Mouse (Mus musculus) heart, embryonic 14.5 days (tissue): ENCODE measurements around the gene Tysnd1. TPM values are rescaled to one million over a fixed set of nuclear protein-coding genes. Genes with fewer than 3 reads are reported as not detected.
A peak's percentile ranks its signal among the peaks of the same experiment; 100 is the strongest.

Source experiments
- ATAC-seq: fragments of 200-750 bp; cut with Nextera tagmentation; 2 replicates; pipeline ENCODE4 v1.8.0; 2017; ENCODE audit warnings: low read depth, moderate TSS enrichment; ENCODE audit not compliant: insufficient number of reproducible peaks, insufficient read depth, low FRiP score
- H3K27ac ChIP-seq, 2 experiments: fragments of 200-500 bp in 1 of 2; fragments of 300-500 bp in 1 of 2; sonication (generic) in 1 of 2; replicated peaks in 1 of 2; 2 replicates each; pipeline ENCODE4 v1.5.1; 2012 to 2014; ENCODE audit warnings: low read depth in 2 of 2, low read length in 2 of 2, control low read depth in 1 of 2, mild to moderate bottlenecking in 1 of 2, mixed read lengths in 1 of 2; ENCODE audit not compliant: control insufficient read depth in 1 of 2, insufficient read depth in 1 of 2
- H3K27me3 ChIP-seq: fragments of 300-500 bp; sonication (generic); 2 replicates; pipeline ENCODE4 v1.6.1; 2014; ENCODE audit warnings: mild to moderate bottlenecking, low read length, control low read depth; ENCODE audit not compliant: control insufficient read depth, insufficient read depth
- H3K36me3 ChIP-seq: fragments of 300-500 bp; sonication (generic); 2 replicates; pipeline ENCODE4 v1.6.1; 2014; ENCODE audit warnings: mild to moderate bottlenecking, control low read depth, low read length, mixed read lengths; ENCODE audit not compliant: control insufficient read depth, insufficient read depth
- H3K4me1 ChIP-seq, 2 experiments: fragments of 200-500 bp in 1 of 2; fragments of 300-500 bp in 1 of 2; sonication (generic) in 1 of 2; 2 replicates each; pipeline ENCODE4 v1.6.1; 2012 to 2014; ENCODE audit warnings: low read length in 2 of 2, control low read depth in 1 of 2, mixed read lengths in 1 of 2; ENCODE audit not compliant: control insufficient read depth in 2 of 2, insufficient read depth in 2 of 2
- H3K4me2 ChIP-seq: fragments of 300-500 bp; sonication (generic); 2 replicates; pipeline ENCODE4 v1.6.1; 2014; ENCODE audit warnings: mild to moderate bottlenecking, low read length
- H3K4me3 ChIP-seq, 2 experiments: fragments of 200-500 bp in 1 of 2; fragments of 300-500 bp in 1 of 2; sonication (generic) in 1 of 2; 2 replicates each; pipeline ENCODE4 v1.5.1; 2012 to 2014; ENCODE audit warnings: low read length in 2 of 2, mild to moderate bottlenecking in 2 of 2, control low read depth in 1 of 2, low read depth in 1 of 2, moderate library complexity in 1 of 2; ENCODE audit not compliant: control insufficient read depth in 1 of 2, insufficient read depth in 1 of 2
- H3K9ac ChIP-seq: fragments of 300-500 bp; sonication (generic); 2 replicates; pipeline ENCODE4 v1.6.1; 2014; ENCODE audit warnings: mild to moderate bottlenecking, low read length
- H3K9me3 ChIP-seq: fragments of 300-500 bp; sonication (generic); 2 replicates; pipeline ENCODE4 v1.6.1; 2016; ENCODE audit warnings: low read length, control low read depth; ENCODE audit not compliant: control insufficient read depth
- WGBS: fragments of 180-500 bp; shearing (Covaris S2); extraction: QIAGEN DNeasy Blood & Tissue Kit; methylation state at CpG from one replicate; pipeline ENCODE4 v1.1.7; 2014; 5-methylcytosine and 5-hydroxymethylcytosine counted together
- polyA plus RNA-seq: library from polyadenylated mRNA; unstranded; fragments of >200 nt; fragmentation: Nextera tagmentation; extraction: Ambion mirVana; gene quantifications from 2 replicates; pipeline ENCODE4 v1.2.1, GENCODE M21; 2014

The Tysnd1 gene
- polyA plus RNA-seq, 1 experiment from 2014 or later = 27.5 TPM

GRCm38 (mm10) chr10:61723271-61723670 is 28.0 kb downstream of the Tysnd1 start:
- no peak overlapping the region for H3K9ac ChIP-seq
- H3K27me3 ChIP-seq = no peaks in the 10 kb centered on the region
- no peaks in the 10 kb centered on the region for H3K9me3 ChIP-seq
- 31% methylated on average over 6 of the region's 6 CpGs for WGBS
- H3K4me2 ChIP-seq = no peak overlapping the region
- H3K27ac ChIP-seq = 0 out of 4 replicates have a peak overlapping the region, but pooled peaks of 1 of the 2 experiments have one; percentile 2
- H3K4me1 ChIP-seq = peaks cover 4 to 6% of the 10 kb centered on the region in 2 experiments; a peak in 3 of 4 replicates
- H3K36me3 ChIP-seq = peaks cover 20% of the 10 kb centered on the region
- H3K4me3 ChIP-seq = no peak overlapping the region
- ATAC-seq = 0 out of 2 replicates have a peak, but pooled peaks have one; percentile 15

GRCm38 (mm10) chr10:61729181-61729580 is 33.9 kb downstream of the Tysnd1 start:
- Histone ChIP-seq H3K36me3 (peaks cover 37% of the 10 kb centered on the region), H3K27ac (no peak overlapping the region), H3K4me3 (no peak overlapping the region), H3K27me3 (no peaks in the 10 kb centered on the region), H3K9ac (no peak overlapping the region), H3K4me2 (no peak overlapping the region), H3K9me3 (no peaks in the 10 kb centered on the region), H3K4me1 (no peaks in the 10 kb centered on the region)
- 82% methylated on average over 11 of the region's 11 CpGs for WGBS
- no peak for ATAC-seq

GRCm38 (mm10) chr10:61730171-61730570 is 34.9 kb downstream of the Tysnd1 start:
- Histone ChIP-seq H3K4me3 (no peak overlapping the region), H3K36me3 (peaks cover 37% of the 10 kb centered on the region), H3K27me3 (no peaks in the 10 kb centered on the region), H3K9ac (no peak overlapping the region), H3K27ac (no peak overlapping the region), H3K4me1 (no peaks in the 10 kb centered on the region), H3K9me3 (no peaks in the 10 kb centered on the region), H3K4me2 (no peak overlapping the region)
- no peak for ATAC-seq
- WGBS = 93% methylated on average over 6 of the region's 6 CpGs

- Histone ChIP-seq H3K4me2 (no peak overlapping the region), H3K27ac (no peak overlapping the region), H3K36me3 (peaks cover 38% of the 10 kb centered on the region), H3K4me1 (no peaks in the 10 kb centered on the region), H3K4me3 (no peak overlapping the region), H3K9ac (no peak overlapping the region), H3K9me3 (no peaks in the 10 kb centered on the region), H3K27me3 (no peaks in the 10 kb centered on the region)
- 51% methylated on average over 3 of the region's 3 CpGs for WGBS
- ATAC-seq = no peak
These were observed 39.1 kb downstream of the Tysnd1 start for GRCm38 (mm10) chr10:61734377-61734776.

GRCm38 (mm10) chr10:61736671-61737078 is 41.4 kb downstream of the Tysnd1 start:
- no peaks in the 10 kb centered on the region for H3K9me3 ChIP-seq
- no peaks in the 10 kb centered on the region for H3K4me1 ChIP-seq
- H3K4me2 ChIP-seq = no peak overlapping the region
- H3K27me3 ChIP-seq = no peaks in the 10 kb centered on the region
- no peak for ATAC-seq
- 56% methylated on average over 10 of the region's 10 CpGs for WGBS
- peaks cover 50% of the 10 kb centered on the region for H3K36me3 ChIP-seq
- H3K27ac ChIP-seq = no peak overlapping the region
- no peak overlapping the region for H3K4me3 ChIP-seq
- H3K9ac ChIP-seq = no peak overlapping the region

- 80% methylated on average over 1 of the region's 1 CpGs for WGBS
- Histone ChIP-seq H3K27ac (no peak overlapping the region), H3K27me3 (no peaks in the 10 kb centered on the region), H3K9me3 (no peaks in the 10 kb centered on the region), H3K9ac (no peak overlapping the region), H3K4me1 (no peaks in the 10 kb centered on the region), H3K4me3 (no peak overlapping the region), H3K4me2 (no peak overlapping the region), H3K36me3 (peaks cover 58% of the 10 kb centered on the region)
- ATAC-seq = no peak
These were observed 42.2 kb downstream of the Tysnd1 start for GRCm38 (mm10) chr10:61737537-61737936.

- Histone ChIP-seq H3K27me3 (no peaks in the 10 kb centered on the region), H3K4me2 (no peak overlapping the region), H3K9me3 (no peaks in the 10 kb centered on the region), H3K9ac (no peak overlapping the region), H3K4me3 (no peak overlapping the region), H3K27ac (no peak overlapping the region), H3K36me3 (peaks cover 64% of the 10 kb centered on the region), H3K4me1 (no peaks in the 10 kb centered on the region)
- no peak for ATAC-seq
- WGBS = 80% methylated on average over 4 of the region's 4 CpGs
These were observed 42.8 kb downstream of the Tysnd1 start for GRCm38 (mm10) chr10:61738126-61738525.

- H3K36me3 ChIP-seq = peaks cover 89% of the 10 kb centered on the region
- no peaks in the 10 kb centered on the region for H3K4me1 ChIP-seq
- peaks cover 9% of the 10 kb centered on the region for H3K9me3 ChIP-seq
- H3K27ac ChIP-seq = no peak overlapping the region
- WGBS = 83% methylated on average over 1 of the region's 1 CpGs
- H3K27me3 ChIP-seq = no peaks in the 10 kb centered on the region
- no peak overlapping the region for H3K4me3 ChIP-seq
- no peak overlapping the region for H3K9ac ChIP-seq
- H3K4me2 ChIP-seq = no peak overlapping the region
- ATAC-seq = no peak
These were observed 46.0 kb downstream of the Tysnd1 start for GRCm38 (mm10) chr10:61741306-61741705.
